Mouse (Mus musculus) lung, adult 2 months (tissue): ENCODE results near the gene Ccdc9.

Source experiments
- CTCF ChIP-seq: fragments of 200-500 bp; IDR thresholded peaks from 2 replicates; pipeline ENCODE4 v1.5.1; 2011; ENCODE audit warnings: mild to moderate bottlenecking, low read length, control low read depth; ENCODE audit not compliant: insufficient read depth
- POLR2A ChIP-seq: fragments of 200-500 bp; IDR thresholded peaks from 2 replicates; pipeline ENCODE4 v1.6.1; 2011; ENCODE audit warnings: low read depth, mild to moderate bottlenecking, control low read depth, low read length, borderline replicate concordance; ENCODE audit errors: extremely low read depth

DNA sequence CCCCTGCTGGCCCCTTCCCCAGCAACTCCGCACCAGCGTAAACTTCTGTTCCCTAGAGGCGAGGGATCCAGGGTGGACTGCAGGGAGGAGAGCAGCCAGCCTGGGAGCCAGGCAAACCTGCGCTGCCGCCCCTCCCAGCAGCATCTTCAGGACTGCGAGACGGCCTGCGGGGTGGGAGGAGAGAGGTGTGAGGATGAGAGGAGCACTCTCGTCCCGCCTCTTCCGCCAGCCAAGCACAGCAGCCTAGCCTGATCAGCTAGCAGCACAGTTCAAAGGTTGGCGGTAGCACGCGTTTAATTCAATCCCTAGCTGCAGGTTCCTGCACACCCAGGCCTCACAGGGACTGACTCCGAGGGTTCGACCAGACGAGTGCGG is 12.8 kb downstream of the Ccdc9 start:
- TF ChIP-seq POLR2A (peak; percentile 40; the same call in 1 of the 2 replicates), CTCF (no peak)
